Mouse (Mus musculus): Measurements from ENCODE around the gene Chpt1. TPM values are rescaled to one million over a fixed set of nuclear protein-coding genes. Genes with fewer than 3 reads are reported as not detected.

Gene Chpt1
- polyA plus RNA-seq, 1 experiment = 29.6 TPM

- no peak overlapping the region for H3ac ChIP-seq (ENCODE audit: control insufficient read depth, insufficient read length)
- no peaks in the 10 kb centered on the region for H3K79me2 ChIP-seq (ENCODE audit: control insufficient read depth, insufficient read depth)
- no peak overlapping the region for H3K4me3 ChIP-seq
- no peak overlapping the region for H3K4me2 ChIP-seq (ENCODE audit: low read depth)
- H3K36me3 ChIP-seq (ENCODE audit: control insufficient read depth, insufficient read depth) = peaks cover 2% of the 10 kb centered on the region
- TF ChIP-seq MAX (IDR thresholded peaks at IDR 0.05; ENCODE audit: low read depth) = no peak
- H3K27me3 ChIP-seq (ENCODE audit: control insufficient read depth, insufficient read depth, insufficient read length) = no peaks in the 10 kb centered on the region
These were observed 94.1 kb downstream of the Chpt1 start for GRCm38 (mm10) chr10:88409751-88410150.

DNA sequence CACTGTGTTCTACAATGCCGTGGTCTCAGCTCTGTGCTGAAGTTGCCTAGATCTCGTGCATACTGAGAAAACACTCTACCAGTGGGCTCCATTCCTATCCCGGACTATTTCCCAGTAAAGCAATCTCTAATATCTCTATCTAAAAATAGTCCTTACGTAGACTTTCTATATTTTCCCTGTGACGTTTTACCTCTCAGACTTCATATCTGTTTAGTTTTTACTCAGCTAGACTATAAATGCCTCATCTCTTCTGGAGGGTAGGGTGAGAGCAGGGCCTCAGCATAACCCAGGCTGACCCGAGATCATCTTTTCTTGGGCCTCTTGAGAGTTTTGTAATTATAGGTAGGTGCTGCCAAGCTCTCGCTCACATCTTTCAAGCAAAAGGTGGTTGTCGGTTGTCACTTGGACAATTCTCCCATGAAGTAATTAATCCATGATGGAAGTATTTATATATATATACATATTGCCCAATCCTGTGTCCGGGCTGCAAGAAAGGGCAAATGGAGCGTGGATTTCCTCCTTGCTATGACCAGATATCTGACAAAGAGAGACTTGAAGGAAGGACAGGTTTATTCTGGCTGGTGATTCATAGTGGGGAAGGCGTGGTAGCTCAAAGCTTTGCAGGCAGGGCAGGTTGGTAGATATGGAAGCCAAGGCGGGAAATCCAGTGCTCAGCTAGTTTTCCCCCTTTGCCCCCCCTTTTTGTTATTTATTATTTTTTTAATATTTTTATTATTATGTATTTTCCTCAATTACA is 95.8 kb downstream of the Chpt1 start:
- Histone ChIP-seq H3K27me3 (ENCODE audit: control insufficient read depth, insufficient read depth, insufficient read length) (no peaks in the 10 kb centered on the region), H3K79me2 (ENCODE audit: control insufficient read depth, insufficient read depth) (no peaks in the 10 kb centered on the region), H3K36me3 (ENCODE audit: control insufficient read depth, insufficient read depth) (no peaks in the 10 kb centered on the region), H3K4me3 (no peak overlapping the region), H3K4me2 (ENCODE audit: low read depth) (no peak overlapping the region), H3ac (ENCODE audit: control insufficient read depth, insufficient read length) (no peak overlapping the region)
- TF ChIP-seq REST (IDR thresholded peaks at IDR 0.05; ENCODE audit: insufficient read depth, insufficient read length) (no peak), E2F4 (IDR thresholded peaks at IDR 0.05; ENCODE audit: insufficient read depth) (no peak), TCF3 (IDR thresholded peaks at IDR 0.05; ENCODE audit: insufficient read length, low read depth) (no peak), POLR2AphosphoS2 (IDR thresholded peaks at IDR 0.05; ENCODE audit: insufficient read length, low read depth) (no peak)

- H3K27me3 ChIP-seq (ENCODE audit: control insufficient read depth, insufficient read depth, insufficient read length) = no peaks in the 10 kb centered on the region
- H3ac ChIP-seq (ENCODE audit: control insufficient read depth, insufficient read length) = no peak overlapping the region
These were observed 98.1 kb downstream of the Chpt1 start for GRCm38 (mm10) chr10:88405812-88406211.

GRCm38 (mm10) chr10:88404220-88404619 is 99.7 kb downstream of the Chpt1 start:
- no peak for TF ChIP-seq CEBPB (IDR thresholded peaks at IDR 0.05; ENCODE audit: insufficient read depth, poor library complexity, severe bottlenecking)
- TF ChIP-seq MYOD1 (IDR thresholded peaks at IDR 0.05; ENCODE audit: control insufficient read depth in 1 of 3, insufficient read length in 2 of 3, low read depth in 2 of 3) = no peak
- no peak for TF ChIP-seq TCF3 (IDR thresholded peaks at IDR 0.05; ENCODE audit: insufficient read length, low read depth)
- TF ChIP-seq USF1 (IDR thresholded peaks at IDR 0.05; ENCODE audit: low read depth) = no peak
- TF ChIP-seq POLR2AphosphoS2 (IDR thresholded peaks at IDR 0.05; ENCODE audit: insufficient read length, low read depth) = no peak
- no peak for TF ChIP-seq SRF (IDR thresholded peaks at IDR 0.05; ENCODE audit: control insufficient read depth, insufficient read length, low read depth)
- no peak for TF ChIP-seq POLR2A (IDR thresholded peaks at IDR 0.05; ENCODE audit: insufficient read length, low read depth)
- TF ChIP-seq MYOG (IDR thresholded peaks at IDR 0.05; ENCODE audit: control insufficient read depth in 1 of 3, insufficient read depth in 1 of 3, insufficient read length in 2 of 3, low read depth in 2 of 3) = no peak
- TF ChIP-seq E2F4 (IDR thresholded peaks at IDR 0.05; ENCODE audit: insufficient read depth) = no peak
- no peak for TF ChIP-seq REST (IDR thresholded peaks at IDR 0.05; ENCODE audit: insufficient read depth, insufficient read length)
- TF ChIP-seq MAX (IDR thresholded peaks at IDR 0.05; ENCODE audit: low read depth) = no peak
- TF ChIP-seq TCF12 (IDR thresholded peaks at IDR 0.05; ENCODE audit: insufficient read depth, poor library complexity, severe bottlenecking) = no peak
- Histone ChIP-seq H3K36me3 (ENCODE audit: control insufficient read depth, insufficient read depth) (no peaks in the 10 kb centered on the region), H3K4me3 (no peak overlapping the region)

More at GRCm38 (mm10) chr10:88405812-88406211, 98.1 kb downstream of the Chpt1 start:
- TF ChIP-seq SRF (IDR thresholded peaks at IDR 0.05; ENCODE audit: control insufficient read depth, insufficient read length, low read depth) = no peak
- no peak for TF ChIP-seq CEBPB (IDR thresholded peaks at IDR 0.05; ENCODE audit: insufficient read depth, poor library complexity, severe bottlenecking)
- TF ChIP-seq USF1 (IDR thresholded peaks at IDR 0.05; ENCODE audit: low read depth) = no peak
- TF ChIP-seq MYOD1 (IDR thresholded peaks at IDR 0.05; ENCODE audit: control insufficient read depth in 1 of 3, insufficient read length in 2 of 3, low read depth in 2 of 3) = no peak
- Histone ChIP-seq H3K36me3 (ENCODE audit: control insufficient read depth, insufficient read depth) (no peaks in the 10 kb centered on the region), H3K79me2 (ENCODE audit: control insufficient read depth, insufficient read depth) (no peaks in the 10 kb centered on the region), H3K4me2 (ENCODE audit: low read depth) (peak overlapping the region; percentile 52), H3K4me3 (no peak overlapping the region)

GRCm38 (mm10) chr10:88403021-88403420 is 100.9 kb downstream of the Chpt1 start:
- H3K79me2 ChIP-seq (ENCODE audit: control insufficient read depth, insufficient read depth) = no peaks in the 10 kb centered on the region
- no peak overlapping the region for H3ac ChIP-seq (ENCODE audit: control insufficient read depth, insufficient read length)
- no peak overlapping the region for H3K4me3 ChIP-seq
- H3K27me3 ChIP-seq (ENCODE audit: control insufficient read depth, insufficient read depth, insufficient read length) = no peaks in the 10 kb centered on the region
- H3K36me3 ChIP-seq (ENCODE audit: control insufficient read depth, insufficient read depth) = no peaks in the 10 kb centered on the region
- TF ChIP-seq REST (IDR thresholded peaks at IDR 0.05; ENCODE audit: insufficient read depth, insufficient read length) = no peak
- no peak for TF ChIP-seq SRF (IDR thresholded peaks at IDR 0.05; ENCODE audit: control insufficient read depth, insufficient read length, low read depth)
- no peak for TF ChIP-seq CEBPB (IDR thresholded peaks at IDR 0.05; ENCODE audit: insufficient read depth, poor library complexity, severe bottlenecking)
- TF ChIP-seq TCF12 (IDR thresholded peaks at IDR 0.05; ENCODE audit: insufficient read depth, poor library complexity, severe bottlenecking) = no peak
- no peak for TF ChIP-seq E2F4 (IDR thresholded peaks at IDR 0.05; ENCODE audit: insufficient read depth)
- no peak for TF ChIP-seq MYOG (IDR thresholded peaks at IDR 0.05; ENCODE audit: control insufficient read depth in 1 of 3, insufficient read depth in 1 of 3, insufficient read length in 2 of 3, low read depth in 2 of 3)
- no peak for TF ChIP-seq USF1 (IDR thresholded peaks at IDR 0.05; ENCODE audit: low read depth)
- TF ChIP-seq MAX (IDR thresholded peaks at IDR 0.05; ENCODE audit: low read depth) = no peak
- no peak for TF ChIP-seq POLR2AphosphoS2 (IDR thresholded peaks at IDR 0.05; ENCODE audit: insufficient read length, low read depth)
- no peak for TF ChIP-seq MYOD1 (IDR thresholded peaks at IDR 0.05; ENCODE audit: control insufficient read depth in 1 of 3, insufficient read length in 2 of 3, low read depth in 2 of 3)
- TF ChIP-seq POLR2A (IDR thresholded peaks at IDR 0.05; ENCODE audit: insufficient read length, low read depth) = no peak
- no peak for TF ChIP-seq TCF3 (IDR thresholded peaks at IDR 0.05; ENCODE audit: insufficient read length, low read depth)
- no peak overlapping the region for H3K4me2 ChIP-seq (ENCODE audit: low read depth)

More at GRCm38 (mm10) chr10:88404220-88404619, 99.7 kb downstream of the Chpt1 start:
- H3ac ChIP-seq (ENCODE audit: control insufficient read depth, insufficient read length) = no peak overlapping the region
- H3K27me3 ChIP-seq (ENCODE audit: control insufficient read depth, insufficient read depth, insufficient read length) = no peaks in the 10 kb centered on the region
- H3K79me2 ChIP-seq (ENCODE audit: control insufficient read depth, insufficient read depth) = no peaks in the 10 kb centered on the region
- H3K4me2 ChIP-seq (ENCODE audit: low read depth) = no peak overlapping the region

Other genes starting within 250 kb of the Chpt1 start
- 1.7 TPM for gene Dram1, start 125.0 kb downstream of the Chpt1 start, polyA plus RNA-seq (2012; fragmentation: generic; extraction: Trizol)
- 4.6 TPM for gene Gnptab, start 124.9 kb downstream of the Chpt1 start, polyA plus RNA-seq (2012; fragmentation: generic; extraction: Trizol)
- gene Sycp3, start 44.5 kb downstream of the Chpt1 start, polyA plus RNA-seq (2012; fragmentation: generic; extraction: Trizol) = not detected
- 21.9 TPM for gene Mybpc1, start 101.1 kb upstream of the Chpt1 start, polyA plus RNA-seq (2012; fragmentation: generic; extraction: Trizol)
- gene Spic, start 180.9 kb upstream of the Chpt1 start, polyA plus RNA-seq (2012; fragmentation: generic; extraction: Trizol) = not detected
- gene Arl1, start 226.8 kb upstream of the Chpt1 start, polyA plus RNA-seq (2012; fragmentation: generic; extraction: Trizol) = 69.5 TPM

Data from myocyte (in vitro differentiated cells).